Mouse (Mus musculus) olfactory bulb, adult 2 months (tissue): ENCODE measurements at regions not wholly inside any gene's neighbourhood (a gene's known extent, or its start where the extent isn't known, plus 50 kb on each side); places are given as distances from the start of the nearest gene placed in this dataset.

Source experiments
- CTCF ChIP-seq: fragments of 200-500 bp; IDR thresholded peaks from 2 replicates; pipeline ENCODE4 v1.5.1; 2012; ENCODE audit warnings: low read depth, mild to moderate bottlenecking, low read length, moderate library complexity; ENCODE audit not compliant: insufficient read depth
- POLR2A ChIP-seq: fragments of 200-500 bp; IDR thresholded peaks from 2 replicates; pipeline ENCODE4 v1.6.1; 2012; ENCODE audit warnings: mild to moderate bottlenecking, low read depth, low read length, moderate library complexity; ENCODE audit not compliant: insufficient read depth

- no peak for TF ChIP-seq CTCF
- TF ChIP-seq POLR2A = no peak
Measured at GRCm38 (mm10) chr8:9139059-9139620, 448.8 kb upstream of the Arglu1 start.
